8 mouse cellular contexts compared by ENCODE assay signal in genomic region chr6:117825369-117825768, GRCm38 (mm10). TPM values are rescaled to one million over a fixed set of nuclear protein-coding genes. Genes with fewer than 3 reads are reported as not detected.
A peak's percentile ranks its signal among the peaks of the same experiment; 100 is the strongest.
DNase-seq lines count a peak whose midpoint lies in the region; ATAC-seq and TF ChIP-seq lines count a peak whose summit lies in the region.

No protein-coding gene starts in this region.

- intact Hi-C loops in left cerebral cortex, adult 2 months (cut with DNase I): loop anchor here (1.0 to 5.0 kb wide), 6 partner anchors 67 to 1193 kb away; no protein-coding TSS in a partner anchor

- no peak for TF ChIP-seq POLR2A in bone marrow macrophage, adult 2 months (IDR thresholded peaks at IDR 0.05; ENCODE audit: borderline replicate concordance, low read depth, low read length)

- 6% methylated on average over 4 of the region's 4 CpGs for WGBS in large intestine, adult 2 months

- H3K4me1 ChIP-seq in bone marrow macrophage, adult 2 months (ENCODE audit: control insufficient read depth, insufficient read depth, low read length): no peaks in the 10 kb centered on the region

- TF ChIP-seq CTCF in left cerebral cortex, adult 2 months (IDR thresholded peaks at IDR 0.05): peak; percentile 70
- TF ChIP-seq CTCF in bone marrow macrophage, adult 2 months (IDR thresholded peaks at IDR 0.05; ENCODE audit: low read depth, low read length): peak; percentile 82

- DNase-seq in left cerebral cortex, adult 2 months (ENCODE audit: extremely low spot score in 1 of 2, low spot score in 2 of 2): peak; percentile 43 to 60
- DNase-seq in left cerebral cortex, adult 11 months (ENCODE audit: low spot score): no peak
- peak; percentile 31 for DNase-seq in large intestine, adult 2 months (ENCODE audit: low read depth, low spot score)
- peak; percentile 62 for DNase-seq in skeletal muscle tissue, adult 2 months (ENCODE audit: low read depth, low spot score)

- H3K27ac ChIP-seq in left cerebral cortex, adult 2 months: no peak overlapping the region
- H3K27ac ChIP-seq in bone marrow macrophage, adult 2 months (ENCODE audit: insufficient read depth, low read depth, low read length): no peak overlapping the region

- H3K4me3 ChIP-seq in left cerebral cortex, adult 2 months: no peak overlapping the region
- H3K4me3 ChIP-seq in bone marrow macrophage, adult 2 months (ENCODE audit: insufficient read depth, low read length): no peak overlapping the region

- peak; percentile 75; the same call in 1 of the 2 replicates for ATAC-seq in erythroid progenitor cell, adult 5-6 weeks (replicated peaks; ENCODE audit: low FRiP score, poor library complexity, severe bottlenecking)
- ATAC-seq in hematopoietic stem cell, adult 5-6 weeks (replicated peaks in 1 of 2; ENCODE audit: insufficient read depth in 1 of 2, low FRiP score in 2 of 2, low TSS enrichment in 1 of 2, low read depth in 1 of 2, poor library complexity in 2 of 2, severe bottlenecking in 2 of 2): peak; percentile 85 to 88
- peak; percentile 91 for ATAC-seq in megakaryocyte, adult 5-6 weeks (ENCODE audit: poor library complexity, severe bottlenecking)

RNA-seq across cellular contexts. Expression of gene Zfp637, which starts 15.6 kb away (rescaled TPM):
- 10 to 100 TPM; 53.6 to 60.3 TPM for total RNA-seq in left cerebral cortex, adult 2 months (2021)
- 20.6 and 25.6 TPM in 2 replicates for polyA plus RNA-seq in bone marrow macrophage, adult 2 months (2012; ENCODE audit: insufficient read depth, insufficient read length, missing spikeins)
- total RNA-seq in erythroid progenitor cell, adult 5-6 weeks (2015; ENCODE audit: low replicate concordance): 9.4 and 13.4 TPM in 2 replicates
- 3.5 TPM in 1 of 2 replicates, not detected in the other for total RNA-seq in erythroid progenitor cell, adult 5-6 weeks (2017; ENCODE audit: low replicate concordance)
- 34.3 and 37.5 TPM in 2 replicates for total RNA-seq in hematopoietic stem cell, adult 5-6 weeks (2017)
- 20.1 and 21.0 TPM in 2 replicates for polyA plus RNA-seq in large intestine, adult 2 months (2012; rRNA removed)
- 15.5 and 17.3 TPM in 2 replicates for total RNA-seq in megakaryocyte, adult 5-6 weeks (2015)
- 13.4 and 14.1 TPM in 2 replicates for total RNA-seq in megakaryocyte, adult 5-6 weeks (2017)

RNA-seq across cellular contexts. Expression of gene Zfp239, which starts 36.5 kb away (rescaled TPM):
- 10 to 100 TPM; 44.7 to 49.2 TPM for total RNA-seq in left cerebral cortex, adult 2 months (2021)
- polyA plus RNA-seq in bone marrow macrophage, adult 2 months (2012; ENCODE audit: insufficient read depth, insufficient read length, missing spikeins): 0.62 and 1.3 TPM in 2 replicates
- total RNA-seq in erythroid progenitor cell, adult 5-6 weeks (2015; ENCODE audit: low replicate concordance): 1.4 TPM in 1 of 2 replicates, not detected in the other
- 1.0 and 1.1 TPM in 2 replicates for total RNA-seq in erythroid progenitor cell, adult 5-6 weeks (2017; ENCODE audit: low replicate concordance)
- 3.8 and 7.9 TPM in 2 replicates for total RNA-seq in hematopoietic stem cell, adult 5-6 weeks (2017)
- polyA plus RNA-seq in large intestine, adult 2 months (2012; rRNA removed): 5.2 and 7.8 TPM in 2 replicates
- total RNA-seq in megakaryocyte, adult 5-6 weeks (2015): 0.40 and 0.43 TPM in 2 replicates
- total RNA-seq in megakaryocyte, adult 5-6 weeks (2017): not detected in 2 replicates
